Mouse (Mus musculus): ENCODE results near the gene Mrps12.

DNA sequence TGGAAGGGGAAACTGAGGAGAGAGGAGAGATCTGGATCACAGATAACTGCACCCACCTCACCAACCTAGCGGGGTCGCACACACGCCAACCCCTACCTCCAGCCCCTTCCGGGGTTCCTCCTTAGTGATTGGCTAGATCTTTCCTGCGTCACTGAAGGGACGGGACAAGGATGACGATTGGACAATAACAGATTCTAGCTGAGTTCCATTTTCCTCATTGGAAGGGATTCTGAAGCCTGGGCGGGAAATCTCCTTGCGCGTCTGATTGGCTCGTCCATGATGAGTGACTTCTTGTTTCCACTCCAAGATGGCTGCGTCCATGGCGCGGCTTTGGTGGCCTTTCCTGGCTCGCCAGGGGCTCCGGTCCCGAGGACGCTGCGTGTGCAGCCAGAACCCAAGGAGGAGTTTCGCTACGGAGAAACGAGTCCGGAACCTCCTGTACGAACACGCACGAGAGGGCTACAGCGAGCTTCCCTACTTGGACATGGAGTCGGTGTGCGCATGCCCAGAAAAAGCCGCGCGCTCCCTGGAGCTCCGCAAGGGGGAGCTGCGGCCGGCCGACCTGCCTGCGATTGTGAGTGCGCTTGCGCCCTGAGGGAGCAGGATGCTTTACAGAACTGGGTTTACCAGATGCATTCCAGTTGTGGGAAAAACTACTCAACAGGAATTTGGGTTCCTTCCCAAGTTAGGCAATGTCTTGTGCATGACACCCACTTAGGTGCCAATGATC, at the start of gene Mrps12, which contains the start of gene Sars2:
- TF ChIP-seq EP300 (IDR thresholded peaks at IDR 0.05; ENCODE audit: low read depth) (peak; percentile 33; the same call in 1 of the 2 replicates), CTCF (IDR thresholded peaks at IDR 0.05; ENCODE audit: low read depth) (peak; percentile 87)

All from heart, postnatal 0 days (tissue).